Mouse (Mus musculus): Measurements from ENCODE around the gene Eci1.
"Not testable (repeated sequence)": the region's sequence is repeated elsewhere in the genome, so short reads cannot be mapped to it uniquely, and the experiment has no call there.

DNA sequence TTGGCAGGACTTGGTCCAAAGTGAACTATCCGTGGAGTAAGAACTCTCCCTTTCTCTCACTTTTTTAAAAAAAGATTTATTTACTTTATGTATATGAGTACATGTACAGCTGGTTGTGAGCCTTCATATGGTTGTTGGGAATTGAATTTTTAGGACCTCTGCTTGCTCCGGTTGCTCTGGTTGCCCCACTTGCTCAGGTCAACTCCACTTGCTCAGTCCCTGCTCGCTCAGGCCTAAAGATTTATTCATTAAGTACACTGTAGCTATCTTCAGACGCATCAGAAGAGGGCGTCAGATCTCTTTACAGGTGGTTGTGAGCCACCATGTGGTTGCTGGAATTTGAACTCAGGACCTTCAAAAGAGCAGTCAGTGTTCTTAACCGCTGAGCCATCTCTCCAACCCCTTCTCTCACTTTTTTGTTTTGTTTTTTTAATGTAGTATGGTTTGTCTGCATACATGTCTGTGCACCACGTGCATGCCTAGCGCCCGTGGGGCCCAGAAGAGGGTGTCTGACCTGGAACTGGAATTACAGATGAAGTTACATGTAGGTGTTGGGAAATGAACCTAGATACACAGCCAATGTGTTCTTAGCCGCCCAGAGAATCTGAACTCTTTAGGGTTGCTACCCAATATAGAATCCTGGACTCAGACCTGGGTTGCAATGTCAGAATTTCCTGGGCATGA lies 29.2 kb downstream of the Eci1 start:
- TF ChIP-seq CTCF (IDR thresholded peaks at IDR 0.05; ENCODE audit: borderline replicate concordance, insufficient read depth, low read length); POLR2A (IDR thresholded peaks at IDR 0.05; ENCODE audit: low read depth, low read length): not testable (repeated sequence)

Measured in embryonic fibroblast, embryonic 13.5 days (primary cell).